Mouse (Mus musculus) skeletal muscle tissue, adult 2 months (tissue): ENCODE measurements around the gene Gtf2ird2.

ENCODE experiments used
- DNase-seq: peaks from one replicate; pipeline ENCODE4 v3.0.0-alpha.2; 2012; ENCODE audit warnings: low read depth, low spot score

Gtf2ird2 gene

DNA sequence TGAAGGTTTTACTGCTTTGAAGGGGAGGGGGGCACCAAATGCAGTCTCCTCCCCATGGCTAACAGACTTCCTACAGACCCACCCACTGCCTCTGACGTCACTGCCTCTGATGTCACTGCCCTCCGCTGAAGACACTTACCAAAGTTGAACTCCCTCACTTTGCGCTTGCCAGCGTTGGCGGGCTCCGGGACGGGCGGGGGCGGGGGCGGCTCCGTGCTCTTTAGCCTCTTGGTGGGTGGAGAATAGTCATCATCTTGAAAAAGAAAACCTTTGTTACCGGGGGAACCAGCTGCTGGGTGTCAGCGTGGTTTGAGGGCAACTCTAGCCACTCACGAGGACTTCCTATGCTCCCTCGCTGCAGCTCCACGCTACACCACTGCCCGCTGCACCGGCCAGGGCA is 82.6 kb downstream of the Gtf2ird2 start:
- DNase-seq = no peak

DNA sequence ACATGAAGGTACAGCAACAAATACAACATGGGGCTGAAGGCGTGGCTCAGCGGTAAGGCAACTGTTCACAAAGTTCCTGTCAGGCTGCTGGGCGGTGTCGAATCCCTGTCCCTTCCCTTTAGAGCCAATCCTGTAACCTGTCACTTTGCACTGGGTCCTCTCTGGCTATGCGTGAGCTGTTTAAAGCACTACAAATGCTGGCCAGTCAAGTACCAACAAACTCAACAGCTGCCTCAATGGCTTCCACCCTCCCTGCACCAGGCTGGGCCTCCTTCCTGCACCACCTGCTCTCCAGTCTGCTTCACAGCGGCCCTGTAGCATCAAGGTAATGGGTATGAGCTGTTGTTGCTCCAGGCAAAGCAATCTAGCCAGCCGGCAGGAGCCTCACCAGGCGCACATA is 84.9 kb downstream of the Gtf2ird2 start:
- DNase-seq = no peak

GRCm38 (mm10) chr5:134269751-134270150 is 85.9 kb downstream of the Gtf2ird2 start:
- no peak for DNase-seq

DNA sequence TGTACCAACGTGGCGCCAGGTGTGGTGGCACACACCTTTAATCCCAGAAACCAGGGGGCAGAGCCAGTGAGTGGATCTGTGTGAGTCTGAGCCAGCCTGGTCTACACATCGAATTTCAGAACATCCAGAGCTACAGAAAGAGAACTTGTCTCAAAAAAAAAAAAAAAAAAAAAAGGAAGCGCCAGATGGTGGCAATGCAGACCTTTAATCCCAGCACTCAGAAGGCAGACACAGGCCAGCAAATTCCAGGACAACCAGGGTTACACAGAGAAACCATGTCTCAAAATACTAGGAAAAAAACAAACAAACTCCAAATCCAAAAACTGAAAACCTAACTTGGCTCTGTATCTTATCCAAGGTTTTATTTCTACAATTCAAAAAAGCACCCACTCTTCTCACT is 86.7 kb downstream of the Gtf2ird2 start:
- no peak for DNase-seq

- DNase-seq = no peak
Measured at GRCm38 (mm10) chr5:134271421-134271820, 87.6 kb downstream of the Gtf2ird2 start.

GRCm38 (mm10) chr5:134272761-134273160 is 88.9 kb downstream of the Gtf2ird2 start:
- no peak for DNase-seq

GRCm38 (mm10) chr5:134273761-134274160 is 89.9 kb downstream of the Gtf2ird2 start:
- no peak for DNase-seq
